Mouse (Mus musculus): Measurements from ENCODE around the gene Grin3b.

Grin3b gene

DNA sequence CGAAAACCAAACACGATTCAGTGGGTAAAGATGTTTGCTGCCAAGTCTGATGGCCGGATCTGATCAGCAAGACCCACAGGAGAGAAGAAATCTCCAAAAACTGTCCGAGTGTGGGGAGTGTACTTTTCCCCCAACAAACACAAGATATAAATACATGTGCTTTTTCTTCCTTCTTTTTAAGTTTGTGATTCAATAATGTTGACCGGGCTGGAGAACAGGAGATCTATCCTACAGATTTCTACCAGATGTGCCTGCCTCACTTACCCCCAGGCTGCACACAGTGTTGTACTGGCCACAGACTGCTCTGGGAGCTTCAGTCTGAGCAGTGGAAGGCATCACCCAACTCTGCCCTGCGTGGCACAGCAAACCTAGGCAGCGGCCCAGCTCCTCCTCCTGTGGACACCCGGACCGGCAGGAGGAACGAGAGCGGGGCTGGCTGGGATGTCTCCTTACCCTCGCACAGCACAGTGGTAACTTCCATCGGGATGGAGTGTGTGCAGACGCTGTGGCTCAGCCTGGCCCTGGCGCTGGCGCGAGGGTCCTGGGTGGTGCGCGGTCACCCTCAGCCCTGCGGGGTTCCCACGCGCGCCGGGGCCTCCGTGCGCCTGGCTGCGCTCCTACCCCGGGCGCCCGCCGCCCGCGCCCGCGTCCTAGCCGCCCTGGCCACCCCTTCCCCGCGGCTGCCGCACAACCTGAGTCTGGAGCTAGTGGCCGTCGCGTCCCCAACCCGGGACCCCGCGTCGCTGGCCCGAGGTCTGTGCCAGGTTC lies at the start of gene Grin3b:
Gene Grin3b, plus strand, starts transcription at position 301 of the 768 bp plus-strand sequence.
- no peak for DNase-seq (ENCODE audit: low spot score in 2 of 2)

DNA sequence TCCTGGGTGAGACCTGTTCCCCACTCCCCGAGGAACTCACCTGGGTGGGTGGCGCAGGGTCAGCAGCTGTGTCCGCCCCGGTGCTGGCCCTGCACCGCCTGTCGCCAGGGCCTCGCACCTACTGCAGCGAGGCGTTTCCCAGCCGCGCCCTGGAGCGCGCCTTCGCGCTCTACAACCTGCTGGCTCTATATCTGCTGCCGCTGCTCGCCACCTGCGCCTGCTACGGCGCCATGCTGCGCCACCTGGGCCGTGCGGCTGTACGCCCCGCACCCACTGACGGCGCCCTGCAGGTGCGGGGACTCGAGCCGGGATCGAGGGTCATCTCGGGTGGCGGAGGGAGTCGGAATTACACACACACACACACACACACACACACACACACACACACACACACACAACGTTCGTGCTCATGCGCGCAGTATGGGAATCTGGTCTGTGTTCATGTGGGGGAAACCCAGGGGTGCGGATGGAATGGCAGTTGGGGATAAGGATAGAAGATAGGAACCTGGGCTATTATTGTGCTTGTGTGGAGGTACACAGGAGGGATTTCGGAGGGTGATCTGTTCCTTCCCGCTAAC lies 49.5 kb upstream of the Grin3b start, which contains the start of gene R3hdm4:
Gene R3hdm4, minus strand, starts transcription at position 251 of the 578 bp plus-strand sequence.
- DNase-seq (ENCODE audit: low spot score in 2 of 2) = no peak

DNA sequence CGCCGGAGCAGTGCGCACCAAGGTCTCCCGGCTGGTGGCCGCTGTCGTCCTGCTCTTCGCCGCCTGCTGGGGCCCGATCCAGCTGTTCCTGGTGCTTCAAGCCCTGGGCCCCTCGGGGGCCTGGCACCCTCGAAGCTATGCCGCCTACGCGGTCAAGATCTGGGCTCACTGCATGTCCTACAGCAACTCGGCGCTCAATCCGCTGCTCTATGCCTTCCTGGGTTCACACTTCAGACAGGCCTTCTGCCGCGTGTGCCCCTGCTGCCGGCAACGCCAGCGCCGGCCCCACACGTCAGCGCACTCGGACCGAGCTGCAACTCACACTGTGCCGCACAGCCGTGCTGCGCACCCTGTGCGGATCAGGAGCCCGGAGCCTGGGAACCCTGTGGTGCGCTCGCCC lies 48.9 kb upstream of the Grin3b start:
- DNase-seq (ENCODE audit: low spot score in 2 of 2) = no peak

DNA sequence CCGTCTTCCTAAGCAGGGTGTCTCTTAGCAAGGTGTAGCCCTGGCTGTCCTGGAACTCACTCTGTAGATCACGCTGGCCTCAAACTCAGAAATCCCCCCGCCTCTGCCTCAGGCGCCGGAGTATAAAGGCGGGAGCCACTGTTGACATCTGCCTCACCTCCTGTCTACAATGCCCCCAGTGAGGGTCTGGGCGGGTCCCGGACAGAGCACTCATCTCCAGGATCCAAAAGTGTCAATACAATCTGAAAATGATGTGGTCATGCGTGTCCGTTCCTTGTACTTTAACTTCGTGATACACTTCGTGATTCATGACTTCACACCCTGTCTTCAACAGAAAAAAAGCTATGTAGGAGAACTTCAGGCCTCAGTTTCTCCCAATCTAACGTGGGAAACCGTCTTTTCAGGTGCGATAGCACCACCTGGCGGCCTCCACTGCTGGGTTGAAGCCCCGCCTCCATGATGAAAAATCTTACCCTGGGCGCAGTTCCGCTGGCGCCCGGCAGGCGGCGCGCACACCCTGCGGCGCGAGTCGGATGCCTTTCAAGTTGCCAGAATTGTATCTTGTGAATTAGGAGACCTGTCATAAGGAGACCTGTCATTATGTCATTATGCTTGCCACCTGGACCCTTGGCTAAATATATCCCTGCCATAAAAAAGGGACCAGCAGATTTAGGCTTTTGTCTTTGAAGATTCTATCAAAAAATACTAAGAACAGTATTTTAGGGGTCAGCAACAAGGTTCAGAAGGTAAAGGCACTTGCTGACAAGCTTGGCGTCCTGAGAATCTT lies 45.3 kb upstream of the Grin3b start:
- DNase-seq (ENCODE audit: low spot score in 2 of 2) = peak; percentile 81 to 92

DNA sequence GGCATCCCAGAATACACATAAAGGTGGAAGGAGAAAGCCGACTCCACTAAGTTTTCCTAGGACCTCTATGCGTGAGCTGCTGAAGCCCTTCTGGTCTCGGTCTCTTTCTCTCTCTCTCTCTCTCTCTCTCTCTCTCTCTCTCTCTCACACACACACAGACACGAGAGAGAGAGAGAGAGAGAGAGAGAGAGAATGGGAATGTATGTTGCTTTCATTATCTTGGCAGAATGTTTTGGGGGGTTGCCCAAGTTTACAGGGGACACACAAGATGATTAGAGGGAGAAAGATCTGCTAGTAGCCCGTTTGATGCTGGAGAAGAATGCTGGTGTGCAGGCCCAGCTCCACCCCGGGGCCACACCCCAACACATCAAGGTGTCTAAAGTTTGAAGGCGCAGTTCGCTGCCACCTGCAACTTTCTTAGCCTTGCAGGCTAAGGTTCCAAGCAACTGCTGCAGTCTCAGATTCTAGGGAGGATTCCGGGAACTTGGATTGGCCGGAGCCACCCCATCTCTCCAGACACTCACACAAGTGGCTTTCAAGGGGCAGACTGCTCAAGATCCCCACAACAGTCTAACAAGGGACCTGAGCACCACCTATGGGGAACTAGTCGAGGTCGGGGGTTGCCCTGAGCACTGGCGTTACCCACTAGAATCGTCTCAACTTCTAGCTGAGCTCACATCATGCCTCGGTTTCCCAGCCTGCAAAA lies 44.6 kb upstream of the Grin3b start:
- no peak for DNase-seq (ENCODE audit: low spot score in 2 of 2)

DNA sequence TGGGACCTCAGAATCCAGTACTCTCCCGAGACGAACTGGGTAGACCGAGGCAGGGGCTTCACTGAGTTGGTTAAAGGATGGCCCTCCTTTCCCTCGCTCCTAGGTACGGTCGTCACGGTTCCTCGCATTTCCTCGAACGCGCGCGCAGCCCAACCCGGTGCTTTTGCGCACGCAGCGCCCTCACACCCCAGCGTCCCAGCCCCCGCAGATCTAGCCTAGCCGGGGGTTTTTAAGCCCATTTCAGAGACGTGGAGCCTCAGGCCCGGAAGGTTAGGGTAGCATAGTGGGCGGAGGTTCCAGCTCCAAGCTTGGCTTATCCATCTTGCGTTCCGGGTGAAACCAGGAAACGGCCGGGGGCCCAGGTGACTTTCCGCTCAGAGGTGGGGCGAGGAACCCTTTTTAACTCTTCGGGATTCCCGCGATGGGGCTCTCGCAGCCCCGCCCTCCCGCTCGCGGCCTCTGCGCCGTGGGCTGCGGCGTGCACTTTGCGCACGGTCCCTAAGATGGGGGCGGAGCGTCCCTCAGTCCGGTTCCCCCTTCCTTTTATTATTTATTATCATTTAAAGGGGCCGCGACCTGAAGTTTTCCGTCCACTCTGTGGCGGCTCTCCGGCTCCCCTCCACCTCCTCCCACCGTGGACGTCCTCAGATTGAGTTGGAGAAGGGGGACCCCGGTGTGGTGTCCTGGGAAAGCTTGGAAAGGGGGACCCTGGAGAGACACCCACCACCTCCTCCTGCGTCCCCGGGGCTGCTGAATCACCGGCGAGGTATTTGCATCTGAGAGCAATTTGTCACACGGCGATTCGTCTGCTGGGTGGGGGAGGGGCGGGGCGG lies 43.8 kb upstream of the Grin3b start, which contains the start of gene Arid3a:
Gene Arid3a, plus strand, starts transcription at position 553 of the 833 bp plus-strand sequence.
- peak; percentile 79 to 84 for DNase-seq (ENCODE audit: low spot score in 2 of 2)

DNA sequence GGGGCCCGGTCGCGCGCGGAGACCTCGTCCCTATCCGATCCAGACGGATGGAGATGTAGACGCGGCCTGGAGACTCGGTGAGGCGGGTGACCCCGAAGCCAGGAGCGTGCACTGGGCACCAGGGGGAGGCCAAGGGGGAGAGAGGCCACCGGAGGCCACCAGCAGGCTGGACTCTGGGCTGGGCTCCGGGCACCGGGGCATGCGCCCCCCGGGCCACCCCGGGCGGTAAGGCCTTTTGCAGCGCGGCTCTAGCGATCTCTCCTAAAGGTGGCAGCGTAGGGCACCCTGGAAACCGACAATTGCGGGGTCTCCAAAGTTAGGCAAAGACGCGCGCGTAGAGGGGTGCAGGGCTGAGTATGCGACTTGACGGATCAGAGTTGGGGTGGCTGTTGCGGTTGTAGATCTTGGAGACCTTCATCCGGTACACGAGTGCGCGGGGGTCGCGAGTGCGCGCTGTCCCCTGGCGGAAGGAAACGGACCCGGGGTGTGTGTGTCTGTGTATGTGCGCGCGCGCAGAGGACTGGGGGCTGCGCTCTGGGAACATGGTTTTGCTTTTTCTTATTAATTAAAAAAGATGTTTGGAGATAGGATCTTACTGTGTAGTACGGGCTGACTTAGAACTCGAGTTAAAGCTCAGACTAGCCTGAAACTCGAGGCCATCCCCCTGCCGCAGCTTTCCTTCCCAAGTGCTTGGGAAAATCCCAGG lies 43.0 kb upstream of the Grin3b start:
- DNase-seq (ENCODE audit: low spot score in 2 of 2) = peak in 1 of 2 experiments; percentile 54

DNA sequence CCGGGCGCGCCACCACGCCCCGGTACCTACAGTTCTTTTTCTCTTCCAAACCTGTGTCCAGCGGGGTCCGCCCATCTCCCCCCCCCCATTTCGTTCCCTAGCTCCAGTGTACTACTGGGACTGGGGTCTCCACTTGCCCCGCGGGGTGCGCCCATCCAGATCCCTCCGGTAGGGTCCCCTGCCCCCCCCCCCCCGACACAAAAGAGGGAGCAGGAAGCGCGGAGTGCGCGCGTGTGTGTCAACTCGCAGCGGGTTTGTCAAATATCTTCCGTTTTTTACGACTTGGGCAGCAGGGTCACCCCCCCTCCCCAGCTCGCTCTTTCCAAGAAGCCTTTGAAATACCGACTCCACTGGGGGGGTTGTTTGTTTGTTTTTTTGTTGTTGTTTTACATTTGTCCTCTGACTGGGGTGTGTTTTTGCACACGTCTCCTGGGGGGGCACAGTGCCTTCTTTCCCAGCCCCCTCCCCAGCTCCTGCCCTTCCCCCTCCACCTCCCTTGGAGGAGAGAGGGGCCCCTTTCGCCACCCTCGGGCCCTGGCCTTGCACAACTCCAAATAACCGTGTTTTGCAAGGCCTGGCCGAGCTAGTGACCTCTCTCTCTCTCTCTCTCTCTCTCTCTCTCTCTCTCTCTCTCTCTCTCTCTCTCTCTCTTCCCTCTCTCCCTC lies 42.4 kb upstream of the Grin3b start:
- DNase-seq (ENCODE audit: low spot score in 2 of 2) = no peak

DNA sequence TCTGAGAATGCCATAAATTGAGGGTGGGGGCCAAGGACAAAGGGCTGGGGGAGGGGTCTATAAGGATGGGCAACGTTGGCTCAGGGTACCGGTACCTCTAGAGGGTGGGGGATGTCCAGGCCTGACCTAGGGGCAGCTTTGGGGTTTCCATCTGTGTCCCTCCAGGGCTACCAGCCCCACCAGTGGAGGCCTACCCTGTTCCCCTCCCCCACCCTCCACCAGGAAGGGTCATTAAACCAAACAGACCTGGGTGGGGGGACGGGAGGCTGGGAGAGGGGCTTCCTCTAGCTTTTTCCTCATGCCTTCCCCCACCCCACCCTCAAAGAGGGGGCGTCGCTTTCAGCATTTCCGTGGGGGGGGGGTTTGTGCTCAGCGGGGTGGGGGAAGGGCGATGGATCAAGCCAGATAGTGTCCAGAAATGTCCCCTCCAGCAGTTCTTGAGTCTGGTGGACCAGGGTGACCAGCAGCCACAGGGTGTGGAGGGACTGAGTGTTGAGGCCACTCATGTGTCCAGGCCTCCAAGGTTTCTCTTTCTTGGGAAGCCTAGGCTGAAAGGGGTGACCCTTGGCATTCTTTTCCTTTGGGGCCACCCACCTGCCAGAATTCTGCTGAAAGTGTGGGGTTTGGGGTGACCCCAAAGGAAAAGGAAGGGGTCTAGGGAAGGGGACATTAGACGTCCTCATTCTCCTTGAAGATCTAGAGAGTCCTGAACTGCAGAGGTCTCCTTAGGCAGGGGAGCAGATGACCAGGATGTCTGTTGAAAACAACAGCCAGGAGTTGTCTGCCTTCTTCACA lies 41.4 kb upstream of the Grin3b start:
- DNase-seq (ENCODE audit: low spot score in 2 of 2) = no peak

DNA sequence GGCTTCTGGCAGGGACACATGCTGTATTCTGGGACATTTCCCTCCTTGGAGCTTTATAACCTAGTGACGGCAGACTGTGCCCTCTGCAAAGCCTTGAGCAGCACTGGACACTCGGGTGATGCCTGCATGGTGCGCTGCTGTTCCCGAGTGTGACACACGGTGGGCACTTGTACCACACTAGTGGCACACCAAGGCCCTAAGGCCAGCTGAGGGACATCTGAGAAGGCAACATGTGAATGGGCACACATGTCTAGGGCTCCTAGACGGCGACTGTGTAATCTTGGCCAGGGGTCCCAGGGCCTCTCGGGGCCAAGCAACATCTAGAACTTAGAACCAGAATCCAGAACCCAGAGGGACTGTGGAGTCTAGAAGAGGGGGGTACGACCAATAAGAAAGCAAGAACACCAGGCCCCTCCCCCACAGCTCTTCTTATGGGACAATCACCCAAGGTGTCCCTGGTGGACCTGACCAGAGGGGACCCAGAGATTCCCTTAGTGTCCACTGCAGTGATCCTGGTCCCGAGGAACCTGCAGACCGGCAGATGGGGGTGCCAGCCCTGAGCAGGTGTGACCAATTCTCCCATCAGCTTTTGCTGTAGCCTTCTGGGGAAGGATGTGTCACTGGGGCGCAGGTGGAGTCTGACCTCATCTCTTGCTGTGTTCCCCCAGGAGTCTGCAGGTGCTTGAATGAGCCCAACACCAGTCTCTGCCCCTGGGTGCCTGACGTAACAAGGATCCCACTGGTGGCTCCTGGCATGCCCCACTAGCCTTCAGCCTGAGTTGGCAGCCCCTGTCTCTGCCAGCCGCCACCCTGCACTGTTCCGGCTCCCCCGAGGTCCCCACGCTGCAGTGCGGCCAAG lies 40.3 kb upstream of the Grin3b start:
- DNase-seq (ENCODE audit: low spot score in 2 of 2) = no peak

DNA sequence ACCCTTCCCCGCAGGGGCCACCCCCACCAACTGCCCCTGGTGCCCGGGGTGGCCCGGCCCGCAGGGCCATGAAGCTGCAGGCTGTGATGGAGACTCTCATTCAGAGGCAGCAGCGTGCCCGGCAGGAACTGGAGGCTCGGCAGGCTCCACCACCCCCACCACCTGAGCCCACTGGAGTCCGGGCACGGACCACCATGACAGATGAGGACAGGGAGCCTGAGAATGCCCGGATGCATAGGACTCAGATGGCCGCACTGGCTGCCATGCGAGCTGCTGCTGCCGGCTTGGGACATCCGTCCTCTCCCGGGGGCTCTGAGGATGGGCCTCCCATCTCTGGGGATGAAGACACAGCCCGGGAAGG lies 39.7 kb upstream of the Grin3b start:
- DNase-seq (ENCODE audit: low spot score in 2 of 2) = no peak

DNA sequence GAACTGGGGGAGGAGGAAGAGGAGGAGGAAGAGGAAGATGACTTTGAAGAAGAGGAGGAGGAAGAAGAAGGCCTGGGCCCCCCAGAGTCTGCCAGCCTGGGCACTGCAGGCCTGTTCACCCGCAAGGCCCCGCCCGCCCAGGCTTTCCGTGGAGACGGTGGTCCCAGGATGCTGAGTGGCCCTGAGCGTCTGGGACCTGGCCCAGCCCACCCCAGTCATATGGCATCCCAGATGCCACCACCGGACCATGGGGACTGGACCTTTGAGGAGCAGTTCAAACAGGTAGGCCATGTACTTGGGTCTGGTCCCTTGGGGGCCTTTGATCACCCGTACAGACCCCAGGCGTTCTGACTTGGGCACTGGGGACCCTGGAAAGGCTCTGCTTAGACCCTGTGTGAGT lies 38.7 kb upstream of the Grin3b start:
- no peak for DNase-seq (ENCODE audit: low spot score in 2 of 2)

DNA sequence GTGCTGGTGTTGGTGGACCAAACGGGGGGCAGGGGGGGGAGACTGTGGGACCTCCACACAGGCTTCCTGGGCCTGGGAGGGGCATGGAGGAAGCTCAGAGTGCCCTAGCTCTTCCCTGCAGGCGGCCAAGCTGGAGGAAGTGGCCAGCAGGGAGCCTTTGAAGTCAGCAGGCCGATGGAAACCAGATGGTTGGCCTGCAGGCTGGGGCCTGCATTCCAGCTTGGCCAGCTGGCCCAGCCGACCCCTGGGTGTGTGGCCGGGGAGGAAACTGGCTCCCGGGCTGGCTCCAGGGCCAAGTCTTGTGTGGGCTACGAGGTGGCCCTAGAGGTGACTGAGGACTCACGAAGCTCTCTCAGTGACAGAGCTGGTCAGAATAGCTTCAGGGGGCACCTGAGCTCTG lies 37.8 kb upstream of the Grin3b start:
- DNase-seq (ENCODE audit: low spot score in 2 of 2) = peak; percentile 63 to 68

DNA sequence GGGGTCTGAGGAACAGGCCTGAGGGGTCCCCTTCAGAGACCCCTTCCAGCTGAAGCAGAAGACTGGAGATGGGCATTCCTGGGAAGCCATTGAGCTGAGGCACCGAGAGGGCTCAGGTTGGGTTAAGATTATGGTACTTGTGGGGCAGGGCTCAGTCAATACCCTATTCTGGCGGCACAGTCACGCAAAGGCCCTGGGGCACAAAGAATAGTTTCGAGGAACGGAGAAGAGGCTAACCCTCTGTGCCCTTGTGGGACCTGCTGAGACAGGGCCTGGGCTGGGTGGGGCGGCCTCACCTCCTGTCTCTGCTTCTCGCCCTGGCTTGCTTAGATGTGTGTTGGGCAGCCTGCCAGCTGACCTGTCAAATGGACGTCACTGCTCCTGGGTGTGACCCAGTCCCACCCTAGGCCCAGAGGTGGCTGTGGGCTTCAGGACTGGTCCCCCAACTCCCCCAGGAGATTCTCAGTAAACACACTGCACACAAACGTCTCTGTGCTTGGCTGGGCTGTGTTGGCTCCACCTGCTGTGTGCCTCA lies 37.3 kb upstream of the Grin3b start:
- DNase-seq (ENCODE audit: low spot score in 2 of 2) = no peak

DNA sequence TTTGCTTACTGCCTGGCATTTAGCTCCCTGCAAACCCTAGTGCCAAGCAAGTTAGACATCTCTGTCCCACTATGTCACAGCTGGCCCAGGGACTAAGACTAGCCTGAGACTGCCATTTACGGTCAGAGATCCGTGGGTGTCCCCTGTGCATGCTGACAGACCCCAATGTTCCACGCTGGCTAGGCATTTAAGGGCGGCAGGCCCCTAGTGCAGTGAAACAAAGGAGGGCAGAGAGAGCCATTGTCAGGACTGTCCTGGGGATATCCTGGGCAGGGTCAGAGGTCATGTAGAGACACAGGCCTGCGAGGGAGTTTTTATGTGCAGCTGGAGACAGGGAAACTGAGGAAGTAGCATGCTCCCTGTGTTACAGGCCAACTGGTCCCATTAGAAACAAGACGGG lies 36.7 kb upstream of the Grin3b start:
- no peak for DNase-seq (ENCODE audit: low spot score in 2 of 2)

DNA sequence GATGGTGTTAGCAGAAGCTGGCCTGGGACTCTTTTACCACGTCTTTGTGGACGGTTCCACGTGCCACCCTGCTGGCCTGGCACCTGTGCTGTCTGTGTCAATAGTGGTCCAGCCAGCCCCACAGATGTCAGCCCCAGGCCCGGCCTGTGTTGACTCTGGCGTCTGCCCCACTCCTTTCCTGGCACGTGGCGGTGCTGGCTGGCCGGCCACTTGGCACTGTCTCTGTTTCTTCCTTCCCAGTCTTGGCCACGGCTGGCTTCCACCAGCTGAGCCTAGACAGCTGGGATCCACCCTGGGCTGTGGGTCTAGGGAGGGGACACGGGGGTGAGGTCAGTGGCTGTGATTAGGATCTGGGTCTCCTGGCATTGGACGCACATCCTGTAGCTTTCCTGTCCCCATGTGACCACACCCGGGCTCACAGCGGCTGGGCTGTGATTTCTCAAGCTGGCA lies 36.2 kb upstream of the Grin3b start:
- peak; percentile 74 to 78 for DNase-seq (ENCODE audit: low spot score in 2 of 2)

DNA sequence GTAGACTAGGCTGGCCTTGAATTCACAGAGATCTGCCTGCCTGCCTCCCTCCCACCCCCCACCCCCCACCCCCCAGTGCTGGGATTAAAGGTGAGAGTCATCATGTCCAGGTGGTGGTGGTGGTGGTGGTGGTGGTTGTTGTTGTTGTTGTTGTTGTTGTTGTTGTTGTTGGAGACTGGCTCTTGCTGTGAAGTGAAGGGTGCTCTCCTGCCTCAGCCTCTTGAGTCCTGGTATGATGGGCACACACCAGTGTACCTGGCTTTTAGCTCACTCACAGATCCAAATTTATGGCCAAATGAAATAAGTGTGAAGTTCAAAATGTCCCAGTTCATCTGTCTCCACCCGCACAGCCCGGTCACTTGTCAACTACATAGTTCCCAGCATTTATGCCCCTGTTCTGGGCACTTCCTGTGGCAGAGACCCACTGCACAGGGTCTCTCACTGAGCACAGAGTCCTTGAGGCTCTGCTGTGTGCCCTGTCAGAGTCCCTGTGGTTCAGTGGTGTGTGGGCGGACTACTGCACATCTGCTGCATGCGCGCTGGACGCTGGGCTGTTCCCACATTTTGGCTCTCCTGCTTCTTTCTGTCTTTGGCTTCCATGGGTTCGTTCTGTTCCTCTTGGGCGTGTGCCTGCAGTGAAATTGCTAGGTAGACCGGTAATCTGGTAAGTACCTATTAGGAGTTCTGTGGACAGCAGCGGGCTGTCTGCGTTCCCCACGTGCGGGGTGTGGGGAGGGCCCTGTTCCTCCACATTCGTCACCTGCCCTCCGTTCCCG lies 35.5 kb upstream of the Grin3b start:
- no peak for DNase-seq (ENCODE audit: low spot score in 2 of 2)

Measured in frontal cortex, postnatal 10 days (tissue).